Mouse (Mus musculus) ovary, postnatal 36 days (tissue): Measurements from ENCODE around the gene Kdm3a.
A peak's percentile ranks its signal among the peaks of the same experiment; 100 is the strongest.

Experiments used
- DNase-seq: peaks from one replicate; pipeline ENCODE4 v3.0.0; 2022; ENCODE audit warnings: low spot score, mixed read lengths

Kdm3a gene

DNA sequence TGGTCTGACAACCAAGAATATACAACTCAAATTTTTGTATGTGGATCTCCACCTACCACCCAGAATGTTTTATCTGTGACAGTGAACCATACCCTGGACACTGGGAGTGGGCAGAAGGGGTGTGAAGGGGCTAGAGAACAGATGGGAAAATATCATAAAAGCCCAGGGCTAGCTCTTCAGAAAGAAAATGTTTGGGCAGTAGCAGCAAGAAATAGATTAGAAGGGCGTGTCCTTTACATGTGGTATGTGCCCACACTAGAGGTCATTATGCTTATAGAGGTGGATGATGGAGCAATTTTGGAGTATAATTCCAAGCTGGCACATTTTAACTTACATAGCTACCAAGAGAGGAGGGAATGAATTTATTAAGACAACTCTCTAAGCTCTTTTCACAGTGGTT is 57.4 kb downstream of the Kdm3a start:
- no peak for DNase-seq

DNA sequence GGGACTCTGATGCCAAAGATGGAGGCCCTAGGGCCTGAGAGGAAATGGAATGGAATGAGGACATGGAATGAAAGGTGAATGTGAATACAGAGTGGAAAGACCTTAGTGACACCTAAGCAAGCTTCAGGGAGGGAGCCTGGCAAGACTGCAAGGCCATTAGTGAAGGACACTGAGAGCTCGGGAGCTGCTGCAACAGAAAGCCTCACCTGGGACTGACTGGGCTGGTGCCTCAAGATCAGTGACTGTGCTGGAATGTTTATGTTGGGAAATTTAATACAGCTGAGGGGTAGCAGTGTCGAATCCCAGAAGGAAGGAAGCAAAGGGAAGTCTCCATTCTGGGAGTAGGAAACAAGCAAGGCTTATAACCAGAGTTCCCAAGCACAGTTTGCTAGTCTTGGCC is 63.8 kb downstream of the Kdm3a start:
- no peak for DNase-seq

DNA sequence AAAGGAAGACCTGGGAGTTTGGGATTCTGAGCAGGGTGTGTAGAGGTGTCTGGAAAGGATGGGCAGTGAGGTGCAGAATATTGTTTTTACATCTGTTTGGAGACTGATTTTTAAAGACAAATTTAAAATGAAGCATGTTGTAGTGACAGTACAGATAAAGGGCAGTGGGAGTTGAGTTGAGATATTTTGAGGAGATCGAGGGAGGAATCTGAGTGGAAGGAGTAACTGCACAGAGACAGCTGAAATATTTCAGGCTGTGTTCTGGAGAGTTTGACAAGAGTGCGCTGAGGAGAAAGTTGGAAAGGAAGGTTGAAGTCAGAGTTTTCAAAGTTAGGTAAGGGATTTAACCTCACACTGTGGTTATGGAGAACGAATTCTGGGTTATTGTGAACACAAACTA is 64.2 kb downstream of the Kdm3a start:
- DNase-seq = no peak

DNA sequence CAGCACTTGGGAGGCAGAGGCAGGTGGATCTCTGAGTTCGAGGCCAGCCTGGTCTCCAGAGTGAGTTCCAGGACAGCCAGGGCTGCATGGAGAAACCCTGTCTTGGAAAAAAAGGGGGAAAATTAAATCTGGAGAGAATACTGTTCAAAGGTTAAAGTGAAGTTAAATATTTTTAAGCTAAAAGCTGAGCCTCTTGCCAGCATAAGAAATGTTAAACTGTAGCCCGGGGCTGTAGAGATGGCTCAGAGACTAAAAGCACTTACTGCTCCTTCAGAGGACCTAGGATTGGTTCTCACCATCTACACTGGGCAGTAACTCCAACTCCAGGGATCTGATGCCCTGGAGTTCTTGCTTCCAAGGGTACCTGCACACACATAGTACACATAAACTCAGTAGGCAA is 76.0 kb downstream of the Kdm3a start:
- no peak for DNase-seq

DNA sequence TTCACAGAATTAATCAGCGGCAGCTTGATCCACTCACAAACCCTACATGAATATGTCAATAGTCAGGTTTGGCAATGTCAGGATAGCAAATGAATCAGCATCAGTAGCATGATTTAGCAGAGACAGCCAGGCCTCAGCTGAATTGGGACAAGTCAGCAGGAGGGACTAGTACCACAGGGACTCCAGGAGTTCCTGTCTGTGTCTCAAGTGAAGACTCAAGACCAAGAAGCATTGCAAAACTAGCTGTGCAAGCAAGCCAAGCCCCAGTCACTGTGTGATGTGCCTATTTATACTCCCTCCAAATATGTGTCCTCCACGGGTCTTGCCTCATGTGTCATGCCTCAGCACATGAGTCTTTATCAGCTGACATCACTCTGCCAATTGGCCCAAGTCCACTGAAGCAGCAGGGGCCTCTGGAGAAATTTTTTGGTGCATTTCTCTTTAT is 77.3 kb downstream of the Kdm3a start:
- no peak for DNase-seq

DNA sequence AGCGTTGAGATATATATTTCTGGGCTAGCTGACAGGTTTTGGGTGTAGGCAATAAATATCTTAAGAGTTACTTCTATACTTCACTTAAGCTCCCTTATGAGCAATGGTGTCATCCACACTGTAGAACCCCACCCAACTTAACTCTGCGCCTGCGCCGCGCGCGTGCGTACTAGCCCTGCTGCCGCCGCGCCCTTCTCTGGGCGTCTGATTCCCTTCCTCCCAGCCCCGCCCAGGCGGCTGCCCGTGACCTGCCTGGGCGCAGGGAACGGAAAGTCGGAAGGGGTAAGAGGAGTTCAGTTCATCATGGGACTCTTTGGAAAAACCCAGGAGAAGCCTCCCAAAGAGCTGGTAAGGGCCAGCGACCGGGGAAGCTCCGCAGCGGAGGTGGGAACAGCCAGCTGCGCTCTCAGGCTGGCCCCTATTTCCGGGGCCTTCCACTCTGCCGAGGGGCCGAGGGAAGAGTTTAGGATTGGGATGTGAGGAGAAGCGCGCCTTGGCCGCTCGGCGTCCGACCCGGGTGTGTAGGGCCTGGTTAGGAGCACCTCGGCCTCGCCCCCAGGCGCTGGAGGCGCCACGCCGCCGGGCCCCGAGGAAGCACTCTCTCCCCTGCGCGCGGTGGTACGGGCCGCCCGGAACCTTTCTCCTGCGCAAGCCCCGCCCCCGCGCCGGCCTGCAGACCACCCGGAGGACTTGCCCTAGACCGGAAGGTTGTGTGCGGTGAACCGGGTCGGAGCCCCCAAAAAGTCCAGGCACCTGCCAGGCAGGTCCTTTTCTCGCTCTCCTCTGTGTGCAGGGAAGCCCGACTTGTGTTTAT is 88.9 kb downstream of the Kdm3a start, which contains the start of gene Chmp3:
Gene Chmp3, plus strand, starts transcription at position 112 of the 814 bp plus-strand sequence.
- peak; percentile 97 for DNase-seq
